Mouse (Mus musculus): ENCODE data around the gene Fzd2.
"Not testable (repeated sequence)": the region's sequence is repeated elsewhere in the genome, so short reads cannot be mapped to it uniquely, and the experiment has no call there.

Fzd2 gene

GRCm38 (mm10) chr11:102581281-102582015 lies 22.7 kb upstream of the Fzd2 start:
- DNase-seq (ENCODE audit: low read depth in 2 of 2, low spot score in 2 of 2): no peak

GRCm38 (mm10) chr11:102582016-102582610 lies 22.1 kb upstream of the Fzd2 start:
- DNase-seq (ENCODE audit: low read depth in 2 of 2, low spot score in 2 of 2): no peak

DNA sequence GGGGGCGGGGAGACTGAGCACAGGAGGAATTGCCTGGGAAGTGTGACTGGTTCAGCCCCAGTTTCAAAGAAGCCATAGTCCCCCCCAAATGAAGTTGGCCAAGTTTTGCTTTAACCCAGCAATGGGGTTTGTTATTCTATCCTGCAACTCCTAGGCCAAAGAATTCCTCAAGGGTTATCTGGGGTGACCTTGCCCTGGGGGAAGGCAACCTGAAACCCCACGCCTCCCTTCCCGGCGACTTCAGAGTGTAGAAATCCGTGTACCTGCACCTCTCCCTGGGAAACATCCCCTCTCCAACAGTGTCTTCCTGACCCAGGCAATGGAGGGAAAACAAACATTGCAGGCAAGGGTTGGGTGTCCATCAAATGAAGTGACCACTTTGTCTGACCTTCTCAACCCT lies 21.5 kb upstream of the Fzd2 start:
- DNase-seq (ENCODE audit: low read depth in 2 of 2, low spot score in 2 of 2): no peak

DNA sequence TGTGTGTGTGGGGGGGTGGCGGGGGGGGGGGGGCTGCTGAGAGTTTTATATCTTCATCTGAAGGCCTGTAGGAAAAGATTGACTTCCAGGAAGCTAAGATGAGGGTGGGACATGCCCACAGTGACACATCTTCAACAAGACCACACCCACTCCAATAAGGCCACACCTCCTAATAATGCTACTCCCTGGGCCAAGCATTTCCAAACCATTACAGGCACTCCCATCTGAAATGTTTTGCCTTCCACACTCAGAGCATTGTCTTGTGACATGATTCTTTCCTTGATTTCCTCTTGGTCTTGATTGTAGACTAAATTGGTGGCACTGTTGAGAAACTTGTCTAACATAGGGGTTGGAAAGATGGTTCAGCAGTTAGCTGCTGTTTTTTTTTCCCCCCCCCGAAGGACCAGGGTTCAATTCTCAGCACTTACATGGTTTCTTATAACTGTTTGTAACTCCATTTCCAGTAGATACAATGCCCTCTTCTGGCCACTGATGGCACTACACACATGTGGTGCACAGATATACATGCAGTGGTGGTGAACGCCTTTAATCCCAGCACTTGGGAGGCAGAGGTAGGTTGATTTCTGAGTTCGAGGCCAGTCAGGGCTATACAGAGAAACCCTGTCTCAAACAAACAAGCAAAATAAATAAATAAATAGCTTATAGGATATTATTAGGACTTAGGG lies 17.6 kb upstream of the Fzd2 start:
- DNase-seq (ENCODE audit: low read depth in 2 of 2, low spot score in 2 of 2): no peak

GRCm38 (mm10) chr11:102587554-102587953 lies 16.6 kb upstream of the Fzd2 start:
- no peak for DNase-seq (ENCODE audit: low read depth in 2 of 2, low spot score in 2 of 2)

DNA sequence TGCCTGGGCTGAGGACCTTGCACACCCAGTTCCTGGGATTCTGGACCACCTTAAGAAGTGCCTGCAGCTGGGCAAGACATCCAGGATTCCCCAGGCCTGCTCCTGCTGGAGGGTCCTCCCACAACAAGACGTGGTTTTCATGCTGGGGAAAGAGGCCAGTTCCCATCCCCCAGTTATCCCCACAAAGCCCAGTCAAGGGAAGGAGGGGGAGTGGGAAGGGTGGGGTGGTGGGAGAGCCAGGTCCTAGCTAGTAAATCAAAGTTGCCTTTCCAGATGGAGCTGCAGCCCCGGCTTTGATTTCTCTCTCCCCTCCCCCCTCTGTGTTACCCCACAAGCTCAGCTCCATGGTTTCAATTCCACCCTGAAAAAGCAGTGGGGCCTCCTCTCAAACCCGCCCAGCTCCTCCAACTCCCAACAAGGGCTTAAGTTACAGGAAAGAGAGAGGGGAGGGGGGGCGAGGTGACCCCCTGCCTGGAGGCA lies 8.8 kb upstream of the Fzd2 start:
- no peak for DNase-seq (ENCODE audit: low read depth in 2 of 2, low spot score in 2 of 2)

GRCm38 (mm10) chr11:102599912-102600311 lies 4.3 kb upstream of the Fzd2 start:
- no peak for DNase-seq (ENCODE audit: low read depth in 2 of 2, low spot score in 2 of 2)

DNA sequence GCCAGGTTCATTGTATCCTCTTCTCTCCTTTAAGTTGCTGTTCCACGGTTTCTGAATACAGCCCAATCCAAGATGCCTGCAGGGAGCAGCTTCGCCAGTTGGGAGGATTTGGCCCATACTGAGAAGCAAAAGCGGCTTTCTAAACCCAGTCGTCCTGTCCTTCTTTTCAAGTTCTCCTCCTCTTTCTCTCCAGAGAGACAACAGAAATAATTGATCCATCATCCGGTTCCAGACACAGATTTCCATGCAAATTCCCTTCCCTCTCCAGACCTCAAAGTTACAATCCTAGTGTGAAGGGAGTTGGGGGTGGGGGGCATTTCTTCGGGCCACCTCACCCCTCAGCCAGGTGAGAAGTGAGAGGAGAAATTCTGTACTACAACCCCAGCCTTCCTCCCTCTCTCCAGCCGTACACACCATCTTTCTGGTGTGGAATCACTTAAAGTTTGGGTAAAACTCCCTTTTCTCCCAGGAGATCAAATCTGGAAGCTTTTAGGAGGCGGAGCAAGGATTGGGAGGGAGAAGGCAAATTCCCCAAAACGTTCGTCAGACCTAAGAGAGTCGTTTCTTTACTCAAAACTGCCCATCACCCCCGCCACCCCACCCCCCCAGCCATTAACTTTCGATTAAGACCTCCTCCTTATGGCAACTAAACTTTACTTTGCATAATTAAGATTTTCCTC lies 1.2 kb upstream of the Fzd2 start:
- DNase-seq (ENCODE audit: low read depth in 2 of 2, low spot score in 2 of 2): no peak

GRCm38 (mm10) chr11:102603496-102603850 lies 723 bp upstream of the Fzd2 start:
- DNase-seq (ENCODE audit: low read depth in 2 of 2, low spot score in 2 of 2): no peak

DNA sequence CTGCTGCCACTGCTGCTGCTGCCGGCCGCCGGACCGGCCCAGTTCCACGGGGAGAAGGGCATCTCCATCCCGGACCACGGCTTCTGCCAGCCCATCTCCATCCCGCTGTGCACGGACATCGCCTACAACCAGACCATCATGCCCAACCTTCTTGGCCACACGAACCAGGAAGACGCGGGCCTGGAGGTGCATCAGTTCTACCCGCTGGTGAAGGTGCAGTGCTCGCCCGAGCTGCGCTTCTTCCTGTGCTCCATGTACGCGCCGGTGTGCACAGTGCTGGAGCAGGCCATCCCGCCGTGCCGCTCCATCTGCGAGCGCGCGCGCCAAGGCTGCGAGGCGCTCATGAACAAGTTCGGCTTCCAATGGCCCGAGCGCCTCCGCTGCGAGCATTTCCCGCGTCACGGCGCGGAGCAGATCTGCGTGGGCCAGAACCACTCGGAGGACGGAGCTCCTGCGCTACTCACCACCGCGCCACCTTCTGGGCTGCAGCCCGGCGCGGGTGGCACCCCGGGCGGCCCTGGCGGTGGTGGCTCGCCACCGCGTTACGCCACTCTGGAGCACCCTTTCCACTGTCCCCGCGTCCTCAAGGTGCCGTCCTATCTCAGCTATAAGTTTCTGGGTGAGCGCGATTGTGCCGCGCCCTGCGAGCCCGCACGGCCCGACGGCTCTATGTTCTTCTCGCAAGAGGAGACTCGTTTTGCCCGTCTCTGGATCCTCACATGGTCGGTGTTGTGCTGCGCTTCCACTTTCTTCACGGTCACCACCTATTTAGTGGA lies 769 bp downstream of the Fzd2 start:
- no peak for DNase-seq (ENCODE audit: low read depth in 2 of 2, low spot score in 2 of 2)

DNA sequence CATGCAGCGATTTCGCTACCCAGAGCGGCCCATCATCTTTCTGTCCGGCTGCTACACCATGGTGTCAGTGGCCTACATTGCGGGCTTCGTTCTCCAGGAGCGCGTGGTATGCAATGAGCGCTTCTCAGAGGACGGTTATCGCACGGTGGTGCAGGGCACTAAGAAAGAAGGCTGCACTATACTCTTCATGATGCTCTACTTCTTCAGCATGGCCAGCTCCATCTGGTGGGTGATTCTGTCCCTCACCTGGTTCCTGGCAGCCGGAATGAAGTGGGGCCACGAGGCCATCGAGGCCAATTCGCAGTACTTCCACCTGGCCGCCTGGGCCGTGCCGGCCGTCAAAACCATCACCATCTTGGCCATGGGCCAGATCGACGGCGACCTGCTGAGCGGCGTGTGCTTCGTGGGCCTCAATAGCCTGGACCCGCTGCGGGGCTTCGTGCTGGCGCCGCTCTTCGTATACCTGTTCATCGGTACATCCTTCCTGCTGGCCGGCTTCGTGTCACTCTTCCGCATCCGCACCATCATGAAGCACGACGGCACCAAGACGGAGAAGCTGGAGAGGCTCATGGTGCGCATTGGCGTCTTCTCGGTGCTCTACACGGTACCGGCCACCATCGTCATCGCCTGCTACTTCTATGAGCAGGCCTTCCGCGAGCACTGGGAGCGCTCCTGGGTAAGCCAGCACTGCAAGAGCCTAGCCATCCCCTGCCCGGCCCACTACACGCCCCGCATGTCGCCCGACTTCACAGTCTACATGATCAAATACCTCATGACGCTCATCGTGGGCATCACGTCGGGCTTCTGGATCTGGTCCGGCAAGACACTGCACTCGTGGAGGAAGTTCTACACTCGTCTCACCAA lies 1.6 kb downstream of the Fzd2 start:
- no peak for DNase-seq (ENCODE audit: low read depth in 2 of 2, low spot score in 2 of 2)

DNA sequence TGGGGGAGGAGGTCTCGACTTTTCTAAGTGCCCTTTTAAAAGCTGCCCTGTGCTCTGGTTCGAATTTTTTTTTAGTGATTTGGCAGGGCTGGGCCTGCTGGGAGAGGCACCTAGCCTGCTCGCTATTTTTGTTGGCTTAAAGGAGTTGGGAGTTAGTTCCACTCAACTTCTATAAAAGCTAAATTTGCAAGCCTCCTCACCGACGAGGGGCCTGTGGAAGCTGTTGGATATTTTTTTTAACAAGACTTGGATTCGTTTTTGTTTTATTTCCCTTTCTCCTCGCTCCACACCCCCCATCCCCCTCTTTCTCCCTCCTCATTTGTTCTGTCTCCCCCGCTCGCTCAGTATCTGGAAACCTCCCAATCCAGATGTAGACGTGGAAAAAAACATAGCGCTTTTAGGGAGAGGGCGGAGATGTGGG lies 2.6 kb downstream of the Fzd2 start:
- DNase-seq (ENCODE audit: low read depth in 2 of 2, low spot score in 2 of 2): no peak

DNA sequence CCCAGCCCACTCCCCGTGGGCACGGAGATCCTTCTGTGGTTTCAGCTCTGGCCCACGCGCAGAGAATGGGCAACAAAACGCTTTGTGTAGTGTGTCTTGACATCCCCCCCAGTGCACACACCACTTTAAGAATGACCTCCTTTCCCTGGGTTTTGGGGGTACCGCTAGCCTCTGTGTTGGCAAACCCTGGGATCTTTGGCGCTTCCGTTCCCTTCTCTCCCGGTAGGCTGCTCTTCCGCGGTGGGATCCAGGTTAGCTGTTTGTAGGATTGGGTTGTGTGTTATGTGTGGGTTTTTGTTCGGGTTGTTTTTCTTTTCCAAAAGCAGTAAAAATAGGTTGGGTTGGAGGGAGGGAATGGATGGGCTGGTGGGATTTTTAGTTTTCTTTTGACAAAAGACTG lies 3.0 kb downstream of the Fzd2 start:
- DNase-seq (ENCODE audit: low read depth in 2 of 2, low spot score in 2 of 2): not testable (repeated sequence)

DNA sequence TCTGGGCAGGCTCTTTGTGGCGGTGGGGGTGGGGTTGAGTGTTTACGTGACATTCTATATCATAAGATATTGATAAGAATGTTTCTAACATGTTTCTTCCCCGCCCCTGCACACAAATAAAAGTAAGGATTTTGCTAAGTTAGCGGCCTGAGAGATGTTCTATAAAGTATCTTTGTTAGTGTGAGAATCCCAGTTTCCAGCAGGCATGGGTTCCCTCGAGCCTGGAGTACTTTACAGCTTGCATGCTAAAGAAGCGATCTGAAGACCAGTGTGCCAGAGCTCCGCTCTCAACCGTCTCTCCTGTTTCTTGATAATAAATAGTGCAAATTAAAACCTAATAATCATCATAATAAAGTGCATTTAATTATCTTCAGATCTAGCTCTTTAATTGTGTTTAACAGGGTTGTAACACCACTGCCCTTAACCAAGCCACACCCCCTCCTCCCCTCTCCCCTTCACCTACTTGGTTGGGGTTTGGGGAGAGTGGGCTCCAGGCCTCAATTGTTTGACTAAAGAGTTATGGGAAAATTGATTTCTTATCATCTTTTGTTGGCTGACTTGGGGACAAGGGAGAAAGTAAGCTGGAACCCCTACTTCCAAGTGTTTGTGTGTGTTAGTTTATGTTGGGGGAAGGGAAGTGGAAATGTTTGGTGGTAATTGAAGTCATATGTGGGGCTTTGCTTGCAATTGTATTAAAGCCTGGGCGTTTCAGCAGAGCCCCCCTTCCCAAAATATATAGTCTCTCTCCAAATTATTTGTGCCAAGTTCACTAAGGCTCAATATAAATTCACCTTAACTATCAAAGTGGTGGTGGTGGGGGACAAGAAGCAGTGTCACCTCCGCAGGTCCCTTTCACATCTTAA lies 3.7 kb downstream of the Fzd2 start:
- DNase-seq (ENCODE audit: low read depth in 2 of 2, low spot score in 2 of 2): no peak

DNA sequence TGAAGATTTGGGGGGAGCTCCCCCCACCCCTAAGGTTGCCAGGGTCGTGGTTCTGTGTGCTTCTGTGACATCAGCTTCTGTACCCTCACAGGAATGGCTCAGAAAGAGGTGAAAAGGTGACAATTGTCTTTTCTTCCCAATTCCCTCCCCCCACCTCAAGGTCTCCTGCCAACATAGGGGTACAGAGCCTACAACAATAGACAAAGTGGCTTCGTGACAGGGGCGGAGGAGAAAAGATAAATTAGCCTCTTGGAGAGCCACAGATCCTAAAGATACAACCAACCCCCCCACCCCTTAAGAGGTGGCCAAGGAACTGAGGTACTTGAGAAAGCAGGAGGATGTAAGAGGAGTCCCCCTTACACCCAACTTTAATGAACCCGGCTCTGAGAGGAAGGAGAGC lies 4.5 kb downstream of the Fzd2 start:
- DNase-seq (ENCODE audit: low read depth in 2 of 2, low spot score in 2 of 2): no peak

DNA sequence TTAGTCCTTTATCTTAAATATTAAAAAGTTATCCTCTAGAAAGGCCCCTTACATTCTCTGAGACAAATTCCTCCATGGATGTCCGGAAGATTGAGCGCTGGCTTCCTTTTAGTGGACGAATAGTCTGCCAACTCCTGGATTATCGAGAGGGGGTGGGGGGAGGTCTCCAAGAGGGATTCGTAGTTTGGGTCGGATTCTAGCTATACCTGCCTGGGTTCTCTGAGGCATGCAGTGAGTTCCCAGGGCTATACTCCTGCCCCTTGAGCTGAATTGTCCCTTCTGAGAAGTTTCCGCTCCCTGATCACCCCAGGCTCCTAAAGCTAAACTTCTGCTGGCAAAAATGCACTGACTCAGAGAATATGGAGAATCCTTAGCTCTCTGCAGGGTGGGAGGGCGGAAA lies 5.3 kb downstream of the Fzd2 start:
- DNase-seq (ENCODE audit: low read depth in 2 of 2, low spot score in 2 of 2): no peak

- no peak for DNase-seq (ENCODE audit: low read depth in 2 of 2, low spot score in 2 of 2)
Observed at GRCm38 (mm10) chr11:102610260-102610659, 6.1 kb downstream of the Fzd2 start.

GRCm38 (mm10) chr11:102610675-102611316 lies 6.6 kb downstream of the Fzd2 start:
- no peak for DNase-seq (ENCODE audit: low read depth in 2 of 2, low spot score in 2 of 2)

GRCm38 (mm10) chr11:102611317-102611705 lies 7.1 kb downstream of the Fzd2 start:
- no peak for DNase-seq (ENCODE audit: low read depth in 2 of 2, low spot score in 2 of 2)
